Mouse (Mus musculus) small intestine, adult 2 months (tissue): ENCODE measurements around the gene Hpca.

Experiments
- CTCF ChIP-seq: fragments of 200-500 bp; IDR thresholded peaks from 2 replicates; pipeline ENCODE4 v1.5.1; 2012; ENCODE audit warnings: low read depth, mild to moderate bottlenecking, control low read depth, inconsistent platforms, low read length, moderate library complexity, mixed read lengths; ENCODE audit not compliant: insufficient replicate concordance, insufficient read length; ENCODE audit errors: extremely low read depth
- POLR2A ChIP-seq: fragments of 200-500 bp; IDR thresholded peaks from 2 replicates; pipeline ENCODE4 v1.6.1; 2012; ENCODE audit warnings: low read depth, mild to moderate bottlenecking, control low read depth, inconsistent platforms, low read length, moderate library complexity

GRCm38 (mm10) chr4:129121569-129122086 is at the start of gene Hpca:
- TF ChIP-seq CTCF, result no peak
- no peak for TF ChIP-seq POLR2A
